Mouse (Mus musculus) olfactory bulb, adult 2 months (tissue): Measurements from ENCODE around the gene Cbx3. TPM values are rescaled to one million over a fixed set of nuclear protein-coding genes. Genes with fewer than 3 reads are reported as not detected.
A peak's percentile ranks its signal among the peaks of the same experiment; 100 is the strongest.
"Not testable (repeated sequence)": the region's sequence is repeated elsewhere in the genome, so short reads cannot be mapped to it uniquely, and the experiment has no call there.

Experiments
- H3K27ac ChIP-seq: fragments of 200-500 bp; 2 replicates; pipeline ENCODE4 v1.5.1; 2012; ENCODE audit warnings: low read depth, low read length; ENCODE audit not compliant: insufficient read depth
- H3K4me1 ChIP-seq: fragments of 200-500 bp; 2 replicates; pipeline ENCODE4 v1.6.1; 2012; ENCODE audit warnings: low read length; ENCODE audit not compliant: control insufficient read depth, insufficient read depth
- H3K4me3 ChIP-seq: fragments of 200-500 bp; 2 replicates; pipeline ENCODE4 v1.5.1; 2012; ENCODE audit warnings: mild to moderate bottlenecking, low read depth, low read length, moderate library complexity; ENCODE audit not compliant: insufficient read depth
- CTCF ChIP-seq: fragments of 200-500 bp; IDR thresholded peaks from 2 replicates; pipeline ENCODE4 v1.5.1; 2012; ENCODE audit warnings: low read depth, mild to moderate bottlenecking, low read length, moderate library complexity; ENCODE audit not compliant: insufficient read depth
- POLR2A ChIP-seq: fragments of 200-500 bp; IDR thresholded peaks from 2 replicates; pipeline ENCODE4 v1.6.1; 2012; ENCODE audit warnings: mild to moderate bottlenecking, low read depth, low read length, moderate library complexity; ENCODE audit not compliant: insufficient read depth
- WGBS: fragments of 180-500 bp; shearing (Covaris S2); methylation state at CpG from one replicate; pipeline ENCODE4 v1.1.7; 2018; 5-methylcytosine and 5-hydroxymethylcytosine counted together
- polyA plus RNA-seq: library from polyadenylated mRNA; stranded (reverse); fragments of >200 nt; gene quantifications from 2 replicates; pipeline ENCODE4 v1.2.4, GENCODE M21; 2012; ENCODE audit warnings: low replicate concordance; ENCODE audit not compliant: missing spikeins, insufficient read depth, insufficient read length

Cbx3 gene
- polyA plus RNA-seq, 1 experiment: 577 TPM

DNA sequence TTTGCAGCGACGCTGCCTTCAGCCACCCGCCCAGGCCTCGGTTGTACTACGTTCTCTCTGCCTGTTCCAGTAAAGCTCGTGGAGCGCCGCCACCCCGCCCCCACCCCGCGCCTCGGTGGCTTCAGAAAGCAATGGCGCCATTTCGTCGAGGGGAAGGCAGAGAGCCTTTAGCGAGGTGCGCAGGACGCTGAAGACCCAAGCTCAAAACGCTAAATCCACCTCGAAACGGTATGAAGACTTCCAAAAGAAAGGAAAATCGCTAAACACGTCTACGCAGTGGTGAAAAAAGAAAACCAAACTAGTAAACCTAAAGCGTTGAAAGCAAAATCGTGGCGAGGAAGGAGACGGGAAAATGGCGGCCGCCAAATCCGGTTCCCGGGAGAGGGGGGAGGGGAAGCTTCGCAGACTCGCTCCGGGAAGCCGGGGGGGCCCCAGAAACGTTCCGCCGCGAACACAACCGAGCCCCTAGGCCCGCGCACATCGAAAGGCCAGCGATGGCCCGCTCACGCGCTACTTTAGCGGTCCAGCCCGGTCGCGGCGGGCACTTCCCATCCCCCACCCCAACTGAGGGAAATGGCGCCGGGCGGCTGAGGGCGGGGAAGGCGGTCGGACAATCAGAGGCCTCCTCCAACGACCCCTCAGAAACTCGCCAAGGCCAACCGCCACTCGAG is 1.1 kb upstream of the Cbx3 start:
- Histone ChIP-seq H3K27ac (peak overlapping the region; percentile 97), H3K4me1 (peaks cover 4% of the 10 kb centered on the region; the same call in 1 of the 2 replicates), H3K4me3 (peak overlapping the region; percentile 79)
- WGBS: under 1% methylated on average over 63 of the region's 63 CpGs
- no peak for TF ChIP-seq CTCF
- peak; percentile 38; the same call in 1 of the 2 replicates for TF ChIP-seq POLR2A

GRCm38 (mm10) chr6:51469715-51470310 is 347 bp upstream of the Cbx3 start, which contains the start of gene Hnrnpa2b1:
Gene Hnrnpa2b1 (minus strand): TSS chr6:51469894.
- TF ChIP-seq CTCF (no peak), POLR2A (peak; percentile 96)
- H3K4me1 ChIP-seq: peaks cover 4% of the 10 kb centered on the region; the same call in 1 of the 2 replicates
- WGBS: under 1% methylated on average over 63 of the region's 63 CpGs
- H3K27ac ChIP-seq: peak within 1 kb of the TSS; percentile 99
- H3K4me3 ChIP-seq: peak within 1 kb of the TSS; percentile 79

DNA sequence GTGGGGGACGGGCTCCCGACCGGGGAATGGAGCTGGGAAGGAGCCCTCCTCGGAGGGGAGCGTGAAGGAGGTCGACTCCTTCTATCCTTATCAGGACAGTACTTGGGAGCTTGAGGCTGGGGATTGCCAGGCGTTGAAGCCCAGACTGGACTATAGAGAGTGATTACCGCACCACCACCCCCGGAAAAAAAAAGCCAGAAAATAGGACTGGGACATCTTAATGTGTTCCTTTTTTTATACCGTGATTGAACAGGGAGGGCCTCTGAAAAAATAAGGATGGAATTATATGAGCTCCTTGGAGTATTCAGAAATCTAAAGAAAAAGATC is 982 bp downstream of the Cbx3 start:
- H3K4me1 ChIP-seq: peaks cover 4% of the 10 kb centered on the region; the same call in 1 of the 2 replicates
- 2% methylated on average over 10 of the region's 10 CpGs for WGBS
- no peak for TF ChIP-seq CTCF
- no peak for TF ChIP-seq POLR2A
- peak overlapping the region; percentile 67 for H3K4me3 ChIP-seq
- peak overlapping the region; percentile 97 for H3K27ac ChIP-seq

DNA sequence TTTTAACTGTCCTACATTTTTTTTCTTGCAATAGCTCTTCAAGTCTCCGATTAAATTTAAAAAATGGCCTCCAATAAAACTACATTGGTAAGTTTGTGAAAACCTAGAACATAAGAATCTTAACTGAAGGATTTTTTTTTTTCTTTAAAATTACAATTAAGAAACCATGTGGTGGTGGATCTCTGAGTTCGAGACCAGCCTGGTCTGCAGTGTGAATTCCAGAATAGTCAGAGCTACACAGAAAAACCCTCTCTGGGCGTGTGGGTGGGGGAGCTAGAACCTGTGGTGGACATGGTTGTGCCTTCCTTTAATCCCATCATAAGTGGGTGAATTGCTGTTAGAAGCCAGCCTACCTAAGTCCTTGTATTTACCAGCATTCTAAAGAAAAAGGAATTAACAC is 1.6 kb downstream of the Cbx3 start:
- Histone ChIP-seq H3K4me1 (peaks cover 3% of the 10 kb centered on the region; the same call in 1 of the 2 replicates), H3K4me3 (peak overlapping the region; percentile 17; the same call in 1 of the 2 replicates), H3K27ac (no peak overlapping the region)
- 9% methylated on average over 3 of the region's 3 CpGs for WGBS
- TF ChIP-seq POLR2A (no peak), CTCF (no peak)

GRCm38 (mm10) chr6:51472213-51472612 is 2.1 kb downstream of the Cbx3 start:
- Histone ChIP-seq H3K27ac (no peak overlapping the region), H3K4me1 (0 out of 2 replicates have a peak, but pooled peaks cover 2% of the 10 kb centered on the region), H3K4me3 (no peak overlapping the region)
- no peak for TF ChIP-seq CTCF
- no peak for TF ChIP-seq POLR2A
- WGBS: 20% methylated on average over 4 of the region's 4 CpGs

DNA sequence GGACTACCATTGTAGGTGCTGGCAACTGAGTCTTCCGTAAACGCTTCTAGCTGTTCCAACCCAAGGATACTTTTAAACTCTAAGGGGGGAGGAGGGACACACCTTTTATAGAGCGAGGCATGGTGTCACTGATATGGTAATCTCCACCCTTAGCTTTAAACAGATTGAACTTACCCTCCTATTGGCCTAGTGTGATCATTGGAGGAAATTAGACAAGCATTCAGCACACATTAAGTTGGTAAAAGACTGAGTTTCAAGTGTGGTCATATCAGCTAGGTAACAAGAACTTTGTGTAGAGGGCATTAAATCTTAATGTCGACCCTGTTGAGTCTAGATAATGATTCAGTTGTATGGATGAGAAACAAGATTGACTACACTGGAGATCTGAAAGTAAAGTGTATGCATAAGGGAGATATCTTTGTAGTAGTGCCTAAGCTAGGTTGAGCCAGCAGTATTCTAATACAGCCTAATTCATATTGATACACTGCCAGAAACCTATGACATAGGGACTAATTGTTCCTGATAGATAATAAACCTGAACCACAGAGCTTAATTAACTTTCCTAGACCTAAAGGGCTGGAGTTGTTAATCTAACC is 9.1 kb downstream of the Cbx3 start:
- H3K27ac ChIP-seq: no peak overlapping the region
- 93% methylated on average over 4 of the region's 4 CpGs for WGBS
- TF ChIP-seq CTCF (no peak), POLR2A (no peak)
- no peaks in the 10 kb centered on the region for H3K4me1 ChIP-seq
- H3K4me3 ChIP-seq: no peak overlapping the region

GRCm38 (mm10) chr6:51481548-51481947 is 11.4 kb downstream of the Cbx3 start:
- Histone ChIP-seq H3K27ac (no peak overlapping the region), H3K4me3 (no peak overlapping the region), H3K4me1 (no peaks in the 10 kb centered on the region)
- no peak for TF ChIP-seq POLR2A
- TF ChIP-seq CTCF: no peak
- 80% methylated on average over 8 of the region's 8 CpGs for WGBS

DNA sequence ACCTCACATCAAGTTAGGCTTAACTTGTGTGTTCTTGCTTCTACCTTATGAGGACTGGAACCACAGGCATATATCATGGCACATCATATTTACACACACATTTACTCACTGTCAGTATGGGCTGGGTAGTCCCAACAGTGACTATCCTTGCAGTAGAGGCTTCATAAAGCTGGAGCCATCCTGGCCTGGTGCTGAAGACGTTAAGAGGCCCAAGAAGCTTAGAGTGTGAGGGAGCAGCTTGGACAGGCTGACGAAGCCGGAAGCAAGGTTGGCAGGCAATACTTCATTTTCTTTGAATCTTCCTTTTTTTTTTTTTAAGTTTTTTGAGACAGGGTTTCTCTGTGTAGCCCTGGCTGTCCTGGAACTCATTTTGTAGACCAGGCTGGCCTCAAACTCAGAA is 13.7 kb downstream of the Cbx3 start:
- Histone ChIP-seq H3K4me3 (no peak overlapping the region), H3K4me1 (no peaks in the 10 kb centered on the region), H3K27ac (no peak overlapping the region)
- 94% methylated on average over 3 of the region's 3 CpGs for WGBS
- TF ChIP-seq CTCF (no peak), POLR2A (no peak)

DNA sequence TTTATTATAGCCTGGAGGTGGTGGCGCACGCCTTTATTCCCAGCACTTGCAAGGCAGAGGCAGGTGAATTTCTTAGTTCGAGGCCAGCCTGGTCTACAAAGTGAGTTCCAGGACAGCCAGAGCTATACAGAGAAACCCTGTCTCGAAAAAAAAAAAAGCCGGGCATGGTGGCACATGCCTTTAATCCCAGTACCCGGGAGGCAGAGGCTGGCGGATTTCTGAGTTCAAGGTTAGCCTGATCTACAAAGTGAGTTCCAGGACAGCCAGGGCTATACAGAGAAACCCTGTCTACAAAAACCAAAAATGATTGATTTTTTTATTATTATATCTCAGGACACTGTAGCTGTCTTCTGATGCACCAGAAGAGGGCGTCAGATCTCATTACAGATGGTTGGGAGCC is 14.4 kb downstream of the Cbx3 start:
- not testable (repeated sequence) for H3K27ac ChIP-seq, H3K4me3 ChIP-seq, H3K4me1 ChIP-seq
- WGBS: 92% methylated on average over 8 of the region's 8 CpGs
